Mouse (Mus musculus) 416B (cell line): ENCODE results near the gene Nmb.

Experiments used
- DNase-seq: peaks from one replicate; pipeline ENCODE4 v3.0.0; 2011; ENCODE audit warnings: low read depth

The Nmb gene

GRCm38 (mm10) chr7:80897721-80898120 lies 7.2 kb downstream of the Nmb start:
- no peak for DNase-seq

- no peak for DNase-seq
These were observed 7.7 kb downstream of the Nmb start for GRCm38 (mm10) chr7:80897134-80897533.

GRCm38 (mm10) chr7:80894815-80895519 lies 9.9 kb downstream of the Nmb start:
- no peak for DNase-seq

GRCm38 (mm10) chr7:80894196-80894595 lies 10.7 kb downstream of the Nmb start:
- no peak for DNase-seq

GRCm38 (mm10) chr7:80893753-80894129 lies 11.1 kb downstream of the Nmb start:
- DNase-seq = no peak

GRCm38 (mm10) chr7:80893086-80893752 lies 11.7 kb downstream of the Nmb start:
- DNase-seq = no peak

- no peak for DNase-seq
These were observed 15.0 kb downstream of the Nmb start for GRCm38 (mm10) chr7:80889841-80890241.

- DNase-seq = no peak
These were observed 15.8 kb downstream of the Nmb start for GRCm38 (mm10) chr7:80889021-80889511.

GRCm38 (mm10) chr7:80888595-80888994 lies 16.3 kb downstream of the Nmb start:
- no peak for DNase-seq

GRCm38 (mm10) chr7:80885666-80886065 lies 19.2 kb downstream of the Nmb start:
- DNase-seq = peak; percentile 49

GRCm38 (mm10) chr7:80882830-80883505 lies 21.9 kb downstream of the Nmb start:
- peak; percentile 93 for DNase-seq

- no peak for DNase-seq
These were observed 29.1 kb downstream of the Nmb start for GRCm38 (mm10) chr7:80875727-80876126.

- no peak for DNase-seq
These were observed 31.2 kb downstream of the Nmb start for GRCm38 (mm10) chr7:80873631-80874030.

- no peak for DNase-seq
These were observed 31.8 kb downstream of the Nmb start for GRCm38 (mm10) chr7:80873038-80873437.

- DNase-seq = no peak
These were observed 36.2 kb downstream of the Nmb start for GRCm38 (mm10) chr7:80868686-80869085.

GRCm38 (mm10) chr7:80866514-80867147 lies 38.2 kb downstream of the Nmb start:
- peak; percentile 79 for DNase-seq

GRCm38 (mm10) chr7:80865521-80865920 lies 39.4 kb downstream of the Nmb start:
- no peak for DNase-seq

GRCm38 (mm10) chr7:80864831-80865230 lies 40.0 kb downstream of the Nmb start:
- peak; percentile 95 for DNase-seq

GRCm38 (mm10) chr7:80864151-80864550 lies 40.7 kb downstream of the Nmb start:
- no peak for DNase-seq

GRCm38 (mm10) chr7:80863520-80863919 lies 41.4 kb downstream of the Nmb start:
- no peak for DNase-seq

GRCm38 (mm10) chr7:80862475-80862874 lies 42.4 kb downstream of the Nmb start:
- peak; percentile 58 for DNase-seq

- DNase-seq = peak; percentile 96
These were observed 44.1 kb downstream of the Nmb start, which contains the start of gene Zscan2 for GRCm38 (mm10) chr7:80860729-80861274. Gene Zscan2 (plus strand): TSS chr7:80860920.
